Mouse (Mus musculus) forebrain, embryonic 10.5 days (tissue): ENCODE measurements around the gene Tmeff2. TPM values are rescaled to one million over a fixed set of nuclear protein-coding genes. Genes with fewer than 3 reads are reported as not detected.

Experiments
- DNase-seq: peaks from one replicate; pipeline ENCODE4 v3.0.0-alpha.2; 2017; ENCODE audit warnings: low spot score; ENCODE audit errors: extremely low spot score
- H3K27ac ChIP-seq: fragments of 300-500 bp; sonication (generic); 2 replicates; pipeline ENCODE4 v1.5.1; 2016; ENCODE audit warnings: mild to moderate bottlenecking
- H3K27me3 ChIP-seq: fragments of 300-500 bp; sonication (generic); 2 replicates; pipeline ENCODE4 v1.6.1; 2016; ENCODE audit warnings: mild to moderate bottlenecking; ENCODE audit not compliant: poor library complexity, severe bottlenecking
- H3K36me3 ChIP-seq: fragments of 300-500 bp; sonication (generic); replicated peaks from 2 replicates; pipeline ENCODE4 v1.6.1; 2016; ENCODE audit warnings: mild to moderate bottlenecking, moderate library complexity
- H3K4me1 ChIP-seq: fragments of 300-500 bp; sonication (generic); 2 replicates; pipeline ENCODE4 v1.6.1; 2016
- H3K4me3 ChIP-seq: fragments of 300-500 bp; sonication (generic); 2 replicates; pipeline ENCODE4 v1.5.1; 2016; ENCODE audit warnings: mild to moderate bottlenecking, moderate library complexity
- H3K9me3 ChIP-seq: fragments of 300-500 bp; sonication (generic); 2 replicates; pipeline ENCODE4 v1.6.1; 2016; ENCODE audit warnings: mild to moderate bottlenecking, moderate library complexity
- WGBS: fragments of 180-500 bp; shearing (Covaris S2); methylation state at CpG from one replicate; pipeline ENCODE4 v1.1.7; 2016; 5-methylcytosine and 5-hydroxymethylcytosine counted together
- polyA plus RNA-seq: library from polyadenylated mRNA; unstranded; fragments of >200 nt; fragmentation: Nextera tagmentation; extraction: Ambion mirVana; gene quantifications from 2 replicates; pipeline ENCODE4 v1.2.1, GENCODE M21; 2016

Tmeff2 gene
- polyA plus RNA-seq, 1 experiment from 2014 or later = 3.4 TPM

- WGBS = 72% methylated on average over 2 of the region's 2 CpGs
- H3K9me3 ChIP-seq = no peaks in the 10 kb centered on the region
- H3K36me3 ChIP-seq = no peaks in the 10 kb centered on the region
- no peak for DNase-seq
- H3K27me3 ChIP-seq = no peaks in the 10 kb centered on the region
- no peak overlapping the region for H3K4me3 ChIP-seq
- H3K4me1 ChIP-seq = peaks cover 11% of the 10 kb centered on the region
- H3K27ac ChIP-seq = no peak overlapping the region
These were observed 194.3 kb downstream of the Tmeff2 start for GRCm38 (mm10) chr1:51094713-51095112.

- WGBS = 87% methylated on average over 4 of the region's 4 CpGs
- no peak overlapping the region for H3K4me3 ChIP-seq
- H3K36me3 ChIP-seq = no peaks in the 10 kb centered on the region
- no peaks in the 10 kb centered on the region for H3K27me3 ChIP-seq
- H3K4me1 ChIP-seq = peaks cover 11% of the 10 kb centered on the region
- no peaks in the 10 kb centered on the region for H3K9me3 ChIP-seq
- no peak overlapping the region for H3K27ac ChIP-seq
- no peak for DNase-seq
These were observed 196.6 kb downstream of the Tmeff2 start for GRCm38 (mm10) chr1:51096848-51097598.

- no peak overlapping the region for H3K4me3 ChIP-seq
These were observed 200.7 kb downstream of the Tmeff2 start for GRCm38 (mm10) chr1:51101034-51101590.

GRCm38 (mm10) chr1:51104698-51105097 is 204.3 kb downstream of the Tmeff2 start:
- WGBS = 69% methylated on average over 2 of the region's 2 CpGs
- H3K4me3 ChIP-seq = no peak overlapping the region
- H3K27me3 ChIP-seq = no peaks in the 10 kb centered on the region
- DNase-seq = no peak
- H3K27ac ChIP-seq = no peak overlapping the region
- H3K36me3 ChIP-seq = no peaks in the 10 kb centered on the region
- H3K9me3 ChIP-seq = no peaks in the 10 kb centered on the region
- no peaks in the 10 kb centered on the region for H3K4me1 ChIP-seq

More at GRCm38 (mm10) chr1:51101034-51101590, 200.7 kb downstream of the Tmeff2 start:
- H3K27me3 ChIP-seq = no peaks in the 10 kb centered on the region
- WGBS = 81% methylated on average over 2 of the region's 2 CpGs
- no peak for DNase-seq
- no peaks in the 10 kb centered on the region for H3K9me3 ChIP-seq
- 0 out of 2 replicates have a peak, but pooled peaks cover 5% of the 10 kb centered on the region for H3K4me1 ChIP-seq
- H3K36me3 ChIP-seq = no peaks in the 10 kb centered on the region
- H3K27ac ChIP-seq = no peak overlapping the region

GRCm38 (mm10) chr1:51106401-51106920 is 206.0 kb downstream of the Tmeff2 start:
- H3K9me3 ChIP-seq = no peaks in the 10 kb centered on the region
- no peaks in the 10 kb centered on the region for H3K27me3 ChIP-seq
- H3K4me1 ChIP-seq = no peaks in the 10 kb centered on the region
- WGBS = 85% methylated on average over 4 of the region's 4 CpGs
- H3K36me3 ChIP-seq = no peaks in the 10 kb centered on the region
- H3K27ac ChIP-seq = no peak overlapping the region
- DNase-seq = no peak
- H3K4me3 ChIP-seq = no peak overlapping the region

- Histone ChIP-seq H3K27me3 (no peaks in the 10 kb centered on the region), H3K4me3 (no peak overlapping the region), H3K36me3 (no peaks in the 10 kb centered on the region), H3K9me3 (no peaks in the 10 kb centered on the region), H3K27ac (no peak overlapping the region), H3K4me1 (no peaks in the 10 kb centered on the region)
- no peak for DNase-seq
- WGBS = 72% methylated on average over 2 of the region's 2 CpGs
These were observed 206.9 kb downstream of the Tmeff2 start for GRCm38 (mm10) chr1:51107299-51107698.

- 82% methylated on average over 5 of the region's 5 CpGs for WGBS
- Histone ChIP-seq H3K4me1 (no peaks in the 10 kb centered on the region), H3K9me3 (no peaks in the 10 kb centered on the region), H3K36me3 (no peaks in the 10 kb centered on the region), H3K4me3 (no peak overlapping the region), H3K27ac (no peak overlapping the region), H3K27me3 (no peaks in the 10 kb centered on the region)
- DNase-seq = no peak
These were observed 214.3 kb downstream of the Tmeff2 start for GRCm38 (mm10) chr1:51114721-51115120.

GRCm38 (mm10) chr1:51115761-51116160 is 215.3 kb downstream of the Tmeff2 start:
- H3K36me3 ChIP-seq = no peaks in the 10 kb centered on the region
- WGBS = 90% methylated on average over 5 of the region's 5 CpGs
- DNase-seq = no peak
- no peak overlapping the region for H3K27ac ChIP-seq
- H3K9me3 ChIP-seq = no peaks in the 10 kb centered on the region
- H3K27me3 ChIP-seq = no peaks in the 10 kb centered on the region
- no peak overlapping the region for H3K4me3 ChIP-seq
- H3K4me1 ChIP-seq = no peaks in the 10 kb centered on the region

GRCm38 (mm10) chr1:51117830-51118229 is 217.4 kb downstream of the Tmeff2 start:
- H3K4me1 ChIP-seq = no peaks in the 10 kb centered on the region
- H3K36me3 ChIP-seq = no peaks in the 10 kb centered on the region
- no peaks in the 10 kb centered on the region for H3K9me3 ChIP-seq
- H3K27me3 ChIP-seq = no peaks in the 10 kb centered on the region
- no peak overlapping the region for H3K4me3 ChIP-seq
- no peak overlapping the region for H3K27ac ChIP-seq
- no peak for DNase-seq
- WGBS = 88% methylated on average over 2 of the region's 2 CpGs

GRCm38 (mm10) chr1:51125671-51126424 is 225.4 kb downstream of the Tmeff2 start:
- no peak for DNase-seq
- Histone ChIP-seq H3K9me3 (no peaks in the 10 kb centered on the region), H3K4me1 (no peaks in the 10 kb centered on the region), H3K27ac (no peak overlapping the region), H3K4me3 (no peak overlapping the region), H3K36me3 (no peaks in the 10 kb centered on the region), H3K27me3 (no peaks in the 10 kb centered on the region)
- 75% methylated on average over 10 of the region's 10 CpGs for WGBS

GRCm38 (mm10) chr1:51126425-51126765 is 225.9 kb downstream of the Tmeff2 start:
- no peaks in the 10 kb centered on the region for H3K9me3 ChIP-seq
- H3K36me3 ChIP-seq = no peaks in the 10 kb centered on the region
- no peak for DNase-seq
- no peaks in the 10 kb centered on the region for H3K4me1 ChIP-seq
- no peak overlapping the region for H3K4me3 ChIP-seq
- 79% methylated on average over 5 of the region's 5 CpGs for WGBS
- no peak overlapping the region for H3K27ac ChIP-seq
- H3K27me3 ChIP-seq = no peaks in the 10 kb centered on the region

GRCm38 (mm10) chr1:51136792-51137191 is 236.3 kb downstream of the Tmeff2 start:
- H3K4me1 ChIP-seq = no peaks in the 10 kb centered on the region
- no peaks in the 10 kb centered on the region for H3K36me3 ChIP-seq
- WGBS = 80% methylated on average over 2 of the region's 2 CpGs
- no peaks in the 10 kb centered on the region for H3K9me3 ChIP-seq
- no peaks in the 10 kb centered on the region for H3K27me3 ChIP-seq
- H3K4me3 ChIP-seq = no peak overlapping the region
- no peak overlapping the region for H3K27ac ChIP-seq
- DNase-seq = no peak

GRCm38 (mm10) chr1:51139605-51140004 is 239.2 kb downstream of the Tmeff2 start:
- no peak overlapping the region for H3K4me3 ChIP-seq
- no peaks in the 10 kb centered on the region for H3K27me3 ChIP-seq
- H3K4me1 ChIP-seq = 0 out of 2 replicates have a peak, but pooled peaks cover 3% of the 10 kb centered on the region
- WGBS = 89% methylated on average over 10 of the region's 10 CpGs
- no peak for DNase-seq
- no peaks in the 10 kb centered on the region for H3K36me3 ChIP-seq
- H3K9me3 ChIP-seq = no peaks in the 10 kb centered on the region
- no peak overlapping the region for H3K27ac ChIP-seq
